Mouse (Mus musculus) adrenal gland (tissue): ENCODE results near the gene Alyref.

Experiments used
- intact Hi-C: fragments of 180-260 bp; cut with DNase I; formaldehyde crosslinking; loops from one replicate; pipeline ENCODE4 v1.15.1; 2025
- long read RNA-seq, 2 experiments: library from polyadenylated mRNA; unstranded; transcript quantifications; one replicate each; pipeline ENCODE4 v2.0.0; 2020; ENCODE audit warnings: borderline replicate concordance in 1 of 2; ENCODE audit not compliant: insufficient replicate concordance in 1 of 2

Alyref gene
- long read RNA-seq, experiment 1, partial matches to known transcripts = 1 of 2 reads
- long read RNA-seq, experiment 1, other reads (novel, unspliced or antisense) = 0 of 2 reads
- long read RNA-seq, experiment 2, transcript Alyref-201 (6 exons, 3,527 nt) = major isoform, 8 of 9 reads
- long read RNA-seq, experiment 2, partial matches to known transcripts = 1 of 9 reads
- long read RNA-seq, experiment 2, other reads (novel, unspliced or antisense) = 0 of 9 reads

DNA sequence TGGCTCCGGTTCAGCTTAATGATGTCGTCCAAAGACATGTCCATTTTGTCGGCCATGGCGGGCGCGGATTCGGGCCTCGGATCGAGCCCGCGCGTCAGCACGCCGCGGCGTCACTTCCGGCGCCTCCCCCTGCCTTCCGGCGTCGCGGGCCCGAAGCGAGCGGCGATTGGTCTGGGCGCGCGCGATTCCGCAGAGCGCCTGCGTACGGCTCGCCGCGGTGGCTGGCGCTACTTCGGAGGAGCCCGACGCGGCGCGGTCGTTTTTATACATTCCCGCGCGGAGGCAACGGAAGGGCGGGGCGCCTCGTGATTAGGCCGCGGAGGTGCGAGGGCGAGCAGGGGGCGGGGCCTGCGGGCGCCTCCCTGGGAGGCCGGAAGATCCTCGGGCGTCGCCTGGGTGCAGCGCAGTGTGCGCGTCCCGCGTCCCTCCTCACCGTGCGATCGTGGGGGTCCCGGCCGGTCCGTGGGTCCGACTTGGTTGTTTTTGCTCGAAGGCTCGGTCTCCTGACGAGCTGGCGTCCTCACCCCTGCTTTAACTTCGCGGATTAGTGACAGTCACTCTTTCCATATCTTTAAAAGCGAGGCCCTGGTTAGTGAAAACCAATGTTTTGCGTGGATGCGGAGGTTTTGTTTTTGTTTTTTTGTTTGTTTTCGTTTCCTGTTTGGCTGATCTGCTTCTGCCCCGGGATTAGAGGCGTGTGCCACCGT lies at the start of gene Alyref, which contains the start of gene Anapc11:
Alyref (minus strand) TSS at position 83 of the 707 bp plus-strand sequence.
Anapc11 (plus strand) TSS at position 139 of the 707 bp plus-strand sequence.
- intact Hi-C loops = no loop called here

DNA sequence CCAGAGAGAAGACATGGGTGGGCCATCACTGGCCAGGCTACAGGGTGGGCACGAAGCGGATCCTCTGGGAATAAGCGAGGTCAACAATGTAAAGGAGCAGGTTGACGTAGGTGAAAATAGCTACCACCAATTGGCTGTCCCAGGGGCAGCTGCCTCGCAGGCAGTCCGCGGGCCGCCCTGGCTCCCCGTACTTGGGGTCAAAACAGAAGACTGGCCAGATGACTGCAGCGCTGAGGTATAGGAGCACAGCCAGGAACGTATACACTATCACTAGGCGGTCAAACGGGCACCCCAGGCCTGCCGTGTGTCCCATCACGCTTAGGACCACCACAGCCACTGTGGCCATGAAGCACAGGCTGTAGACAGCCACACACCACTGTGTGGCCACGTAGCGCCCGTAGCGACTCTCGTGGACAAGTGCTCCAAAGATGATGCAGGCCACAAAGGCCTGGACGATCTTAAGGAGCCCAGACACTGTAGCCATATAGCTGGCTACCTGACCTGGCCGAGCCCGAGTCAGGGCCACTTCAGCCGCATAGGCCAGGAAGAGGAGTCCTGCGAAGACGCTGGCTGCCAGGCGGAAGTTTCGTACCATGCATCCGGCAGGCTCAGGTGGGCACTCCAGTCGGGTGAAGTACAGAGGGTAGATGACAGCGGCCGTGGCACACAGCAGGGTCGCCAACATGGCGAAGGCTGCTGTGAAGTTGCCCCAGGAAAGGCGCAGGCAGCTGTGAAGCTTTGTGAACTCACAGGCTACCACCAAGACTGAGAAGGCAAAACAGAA lies 49.1 kb upstream of the Alyref start:
- intact Hi-C loops = no loop called here

DNA sequence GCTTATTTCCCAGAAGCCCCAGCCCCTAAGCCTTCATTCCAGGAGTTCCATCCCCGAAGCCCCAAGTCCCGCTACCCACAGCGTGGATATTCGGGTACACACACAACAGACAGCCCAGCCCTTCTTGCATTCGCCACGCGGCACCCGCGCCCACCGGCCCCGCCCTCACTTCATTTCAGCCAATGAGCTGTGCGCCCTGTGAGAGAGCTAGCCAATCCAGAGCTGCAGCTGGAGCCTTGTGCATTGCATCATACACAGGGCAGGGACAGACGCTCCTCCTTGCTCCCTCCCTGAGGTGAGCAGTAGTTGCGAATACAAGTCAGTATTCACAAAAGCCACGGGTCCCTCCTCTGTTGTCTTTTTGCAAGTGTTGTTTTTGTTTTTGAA lies 45.4 kb upstream of the Alyref start, which contains the start of gene Pycr1:
Pycr1 (minus strand) TSS at position 169 of the 387 bp plus-strand sequence.
- intact Hi-C loops = no loop called here

DNA sequence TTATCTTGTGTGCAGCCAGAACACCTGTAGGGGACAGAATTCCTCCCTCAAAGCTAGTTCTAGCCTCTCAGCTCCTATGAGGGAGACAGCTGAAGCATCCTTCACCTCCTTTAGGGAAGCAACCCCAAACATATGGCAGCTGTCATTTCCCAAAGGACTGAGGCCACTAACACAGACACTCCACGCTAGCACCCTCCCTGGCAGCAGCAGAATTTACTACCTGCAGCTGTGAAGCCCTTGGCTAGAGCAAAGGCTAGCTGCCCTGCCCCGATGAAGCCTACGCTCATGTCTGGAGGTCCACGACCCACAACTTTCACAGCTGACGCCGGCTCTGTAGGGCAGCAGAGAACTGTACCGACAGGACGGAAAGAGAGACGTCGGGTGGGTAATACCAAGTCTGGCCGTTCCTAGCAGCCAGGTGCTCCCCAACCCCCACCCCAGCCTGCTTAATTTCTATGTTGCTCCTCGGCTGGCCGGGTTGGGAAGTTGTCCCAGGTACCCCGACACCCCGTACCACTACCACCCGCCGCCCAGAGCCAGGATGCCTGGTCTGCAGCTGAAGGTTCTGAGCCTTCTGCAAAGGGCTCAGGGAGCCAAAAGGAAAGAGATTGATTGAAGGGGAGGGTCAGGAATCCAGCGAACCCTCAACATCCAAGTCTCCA lies 44.9 kb upstream of the Alyref start:
- intact Hi-C loops = no loop called here

DNA sequence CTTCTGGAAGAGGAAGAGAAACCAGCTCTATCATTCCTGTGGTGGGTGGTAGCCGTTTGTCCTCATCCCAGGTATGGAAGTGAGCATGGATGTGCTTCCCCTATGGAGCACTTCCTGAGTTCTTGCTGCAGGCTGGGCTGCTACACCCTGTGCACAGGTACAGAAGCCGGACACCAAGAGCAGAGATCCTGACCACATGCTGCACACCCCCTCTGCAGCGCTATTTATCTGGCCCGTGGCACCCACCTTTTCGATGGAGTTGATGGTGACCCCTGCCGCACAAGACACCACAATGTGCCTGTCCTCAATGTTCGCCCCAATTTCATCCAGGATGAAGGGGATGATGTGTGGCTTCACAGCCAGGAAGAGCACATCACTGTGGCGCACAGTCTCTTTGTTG lies 43.7 kb upstream of the Alyref start:
- intact Hi-C loops = no loop called here

DNA sequence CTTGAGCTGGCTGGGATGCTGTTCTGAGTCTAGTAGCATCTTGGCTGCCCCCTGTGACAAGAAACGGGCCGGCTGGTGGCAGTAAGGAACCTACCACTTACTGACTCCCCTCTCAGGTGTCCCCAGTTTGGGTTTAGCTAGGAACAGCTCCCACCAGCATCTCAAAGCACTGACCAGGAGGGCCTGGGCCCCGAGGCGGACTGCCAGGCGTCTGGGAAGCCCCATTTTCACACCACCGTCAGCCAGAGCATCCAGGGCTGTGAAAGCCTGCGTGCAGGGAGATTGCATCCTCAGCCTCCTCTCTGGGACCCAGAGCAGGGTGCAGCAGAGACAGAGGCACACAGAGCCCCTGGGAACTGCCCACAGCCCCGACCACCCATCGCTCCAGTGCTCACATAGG lies 43.1 kb upstream of the Alyref start:
- intact Hi-C loops = no loop called here

DNA sequence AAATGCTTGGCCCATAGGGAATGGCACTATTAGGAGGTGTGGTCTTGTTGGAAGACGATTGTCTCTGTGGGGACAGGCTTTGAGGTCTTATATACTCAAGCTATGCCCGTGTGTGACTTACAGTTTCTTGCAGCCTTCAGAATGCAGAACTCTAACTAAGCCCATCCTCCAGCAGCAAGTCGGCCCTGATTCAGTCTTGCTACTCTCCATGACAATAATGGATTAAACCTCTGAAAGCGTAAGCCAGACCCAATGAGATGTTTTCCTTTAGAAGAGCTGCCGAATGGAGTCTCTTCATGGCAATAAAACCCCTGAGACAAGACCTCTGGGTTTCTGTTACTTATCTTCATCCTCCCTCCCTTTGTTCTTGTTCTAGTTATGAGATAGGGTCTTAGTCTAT lies 36.6 kb upstream of the Alyref start:
- intact Hi-C loops = no loop called here

DNA sequence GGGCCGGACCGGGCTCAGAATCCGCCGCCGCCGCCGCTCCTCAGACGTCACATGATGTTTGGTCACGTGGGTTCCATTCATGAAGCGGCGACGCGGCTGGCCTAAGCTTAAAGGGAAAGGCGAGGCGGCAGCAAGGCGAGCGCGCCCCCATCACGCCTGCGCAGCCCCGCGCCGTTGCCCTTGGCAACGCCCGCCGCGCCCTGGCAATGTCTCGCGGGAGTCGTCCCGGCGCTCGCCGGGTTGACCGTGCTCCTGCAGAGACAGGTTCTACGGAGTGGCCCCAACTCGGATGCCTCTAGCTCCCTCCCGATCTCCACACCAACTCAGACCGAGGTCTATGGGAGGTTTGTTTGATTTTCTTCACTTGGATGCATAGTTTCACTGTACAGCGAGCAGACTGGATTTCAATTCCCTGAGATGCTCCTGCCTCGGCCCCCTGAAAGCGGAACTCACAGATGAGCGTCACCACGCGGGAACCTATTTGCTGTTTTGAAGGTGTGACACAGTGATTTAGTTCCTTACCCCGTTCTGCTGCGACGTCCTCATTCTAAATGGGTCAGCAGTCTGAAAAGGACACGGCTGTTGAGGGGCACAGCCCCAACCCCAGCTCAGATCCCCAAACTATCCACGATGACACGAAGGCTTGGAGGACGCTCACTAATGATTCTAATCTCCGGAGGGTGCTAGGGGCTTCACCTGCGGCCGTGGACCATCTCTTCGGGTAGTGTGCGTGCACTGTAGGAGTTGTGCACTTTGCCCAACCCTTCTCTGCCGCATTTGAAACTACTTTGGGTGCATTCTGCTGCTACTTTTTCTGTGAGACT lies 35.6 kb upstream of the Alyref start, which contains the start of gene Mafg:
Mafg (minus strand) TSS at position 81 of the 824 bp plus-strand sequence.
- intact Hi-C loops = no loop called here

DNA sequence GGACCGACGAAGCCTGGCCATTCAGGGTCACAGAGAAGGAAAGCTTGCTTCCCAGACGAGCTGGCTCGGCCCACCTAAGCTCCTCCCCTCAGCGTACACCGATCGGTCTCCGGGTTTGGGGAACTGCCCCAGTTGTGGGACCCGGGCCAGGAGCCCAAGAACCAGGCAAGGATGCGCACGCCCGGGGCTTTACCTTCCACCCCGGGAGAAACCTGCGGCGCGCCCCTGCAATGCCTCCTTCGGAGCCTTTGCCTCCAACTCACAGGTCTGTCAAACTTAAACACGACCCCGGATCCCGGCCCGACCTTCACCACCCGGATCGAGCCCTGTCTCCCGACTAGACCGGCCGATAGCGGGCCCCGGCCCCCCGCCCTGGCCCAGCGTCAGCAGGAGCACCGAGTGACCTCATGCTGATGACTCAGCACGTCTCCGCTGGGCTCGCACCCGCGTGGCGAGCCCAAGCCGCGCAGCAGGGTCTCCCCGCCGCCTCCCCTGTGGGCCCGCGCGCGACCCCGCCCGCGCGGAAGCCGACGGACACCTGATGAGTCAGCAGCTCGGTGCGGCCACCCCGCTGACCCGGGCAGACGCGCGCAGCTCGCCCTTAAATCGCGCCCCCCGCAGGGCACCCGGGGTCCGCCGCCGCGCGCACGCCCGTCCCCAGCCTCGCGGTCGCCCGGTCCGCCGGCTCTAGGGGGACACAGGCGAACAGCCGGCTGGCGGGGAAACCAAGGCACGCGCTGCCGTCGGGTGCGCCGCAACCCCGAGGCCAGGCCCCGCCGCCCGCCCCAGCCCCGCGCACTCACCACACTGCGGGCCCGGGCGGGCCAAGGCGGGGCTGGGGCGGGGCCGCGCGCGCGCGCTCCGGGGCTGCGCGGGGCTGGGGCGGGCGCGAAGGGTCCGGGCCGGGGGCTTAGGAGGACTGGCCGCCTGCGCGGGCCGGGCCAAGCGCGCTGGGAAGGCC lies 34.7 kb upstream of the Alyref start:
- intact Hi-C loops = no loop called here

DNA sequence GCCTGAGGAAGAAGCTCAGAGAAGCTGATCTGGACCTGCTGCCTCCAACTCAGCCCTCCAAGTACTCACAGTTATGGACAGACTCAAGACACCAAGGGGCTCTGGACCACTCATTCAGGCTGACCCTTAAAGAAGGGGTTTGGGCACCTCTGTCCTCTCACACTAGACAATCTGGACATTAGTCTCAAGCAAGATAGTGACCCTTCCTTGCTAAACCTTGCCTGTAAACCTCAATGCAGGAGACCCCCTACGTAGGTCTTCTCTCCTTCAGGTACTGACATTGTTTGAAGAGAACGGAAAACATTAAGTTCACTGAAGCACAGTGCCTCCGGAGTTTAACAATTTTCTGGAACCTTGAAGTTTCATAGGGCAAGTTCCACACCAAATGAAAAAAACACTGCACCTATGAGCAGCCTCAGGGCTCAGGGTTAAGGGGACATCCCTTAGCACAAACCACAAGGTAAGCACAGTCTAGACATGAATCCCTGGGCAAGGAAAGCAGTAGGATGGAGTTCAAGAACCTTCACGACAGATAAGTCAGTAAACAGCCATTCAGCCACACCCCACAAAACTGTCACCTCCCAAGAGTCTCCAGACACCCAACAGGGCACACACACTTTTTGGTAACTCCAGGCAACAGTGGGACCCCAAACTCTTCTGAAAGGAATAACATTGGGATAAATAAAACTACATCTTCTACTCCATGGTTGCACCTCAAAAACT lies 33.7 kb upstream of the Alyref start:
- intact Hi-C loops = no loop called here

DNA sequence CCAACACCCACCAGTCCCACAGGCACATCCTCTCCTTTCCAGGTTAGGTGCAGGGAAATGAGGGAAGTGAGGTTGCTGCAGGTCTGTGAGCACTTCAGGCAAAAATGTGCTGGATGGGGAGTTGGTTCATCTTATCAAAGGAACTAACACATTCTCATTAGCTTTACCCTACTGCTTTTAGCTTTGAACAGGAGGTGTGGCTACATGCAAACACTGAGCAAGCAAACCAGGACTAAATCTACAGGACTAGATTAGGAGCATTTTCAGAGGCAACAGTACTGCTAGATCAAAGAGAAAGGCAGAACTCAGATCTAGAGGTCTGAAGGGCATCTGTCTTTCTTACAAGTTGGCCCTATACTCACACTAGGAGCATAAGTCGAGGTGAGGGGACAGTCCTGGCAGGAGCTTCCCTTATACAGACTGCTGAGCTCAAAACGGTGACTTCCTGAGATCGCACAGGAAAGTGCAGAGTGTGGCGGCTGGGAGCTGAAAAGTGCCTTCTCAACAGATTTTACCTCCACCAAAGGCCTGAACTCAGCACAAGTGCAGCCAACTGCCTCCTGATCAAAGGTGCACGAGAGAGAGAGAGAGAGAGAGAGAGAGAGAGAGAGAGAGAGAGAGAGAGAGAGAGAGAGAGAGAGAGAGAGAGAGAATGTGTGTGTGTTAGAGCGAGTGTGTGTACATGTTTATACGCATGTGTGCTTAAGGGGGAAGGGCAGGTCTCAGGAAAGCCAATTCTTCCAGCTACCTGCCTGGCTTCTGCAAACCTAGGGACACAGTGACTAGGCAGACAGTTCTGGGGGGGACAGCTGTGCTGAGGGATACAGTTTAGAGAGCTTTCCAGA lies 32.9 kb upstream of the Alyref start:
- intact Hi-C loops = no loop called here

DNA sequence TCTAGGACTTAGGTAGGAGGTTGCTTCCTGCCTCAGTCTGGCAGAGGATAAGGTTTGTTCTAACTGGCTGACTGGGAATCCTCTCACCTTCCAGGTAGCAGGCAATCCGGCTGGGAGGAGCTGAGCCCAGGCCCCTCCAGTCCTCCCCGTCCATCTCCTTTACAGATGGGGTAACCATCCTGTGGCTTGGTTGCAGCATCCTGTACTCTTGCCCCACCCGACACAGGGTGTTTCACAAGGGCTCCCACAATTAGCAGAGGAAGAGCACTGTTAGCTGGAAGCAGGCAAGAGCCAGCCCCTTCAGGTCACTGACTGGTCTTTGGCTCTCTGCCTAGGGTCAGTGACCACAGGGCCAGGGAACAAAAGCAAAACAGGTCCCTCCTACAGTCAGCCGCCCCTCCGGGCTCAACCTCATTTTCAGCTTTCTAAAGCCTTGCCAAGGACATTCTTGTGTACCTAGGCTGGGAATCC lies 32.3 kb upstream of the Alyref start:
- intact Hi-C loops = no loop called here

DNA sequence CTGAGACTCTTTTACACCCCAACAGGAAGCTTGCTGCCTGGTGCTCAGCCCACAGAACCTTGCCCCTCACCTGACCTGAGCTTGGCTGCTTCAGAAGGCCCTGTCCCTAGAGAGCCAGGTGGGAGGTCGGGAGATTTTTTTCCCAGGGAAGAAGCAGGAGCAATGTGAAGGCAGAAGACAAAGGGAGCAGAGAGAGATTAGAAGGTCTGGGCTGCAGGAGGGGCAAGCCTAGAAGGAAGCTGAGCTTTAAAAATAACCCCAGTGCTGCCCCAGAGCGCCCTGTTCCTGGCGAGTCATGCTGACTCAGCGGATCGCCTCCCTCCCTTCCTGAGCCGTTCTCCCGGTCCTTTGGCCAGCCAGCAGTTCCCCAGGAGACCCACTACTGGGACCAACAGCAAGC lies 31.7 kb upstream of the Alyref start:
- intact Hi-C loops = no loop called here

DNA sequence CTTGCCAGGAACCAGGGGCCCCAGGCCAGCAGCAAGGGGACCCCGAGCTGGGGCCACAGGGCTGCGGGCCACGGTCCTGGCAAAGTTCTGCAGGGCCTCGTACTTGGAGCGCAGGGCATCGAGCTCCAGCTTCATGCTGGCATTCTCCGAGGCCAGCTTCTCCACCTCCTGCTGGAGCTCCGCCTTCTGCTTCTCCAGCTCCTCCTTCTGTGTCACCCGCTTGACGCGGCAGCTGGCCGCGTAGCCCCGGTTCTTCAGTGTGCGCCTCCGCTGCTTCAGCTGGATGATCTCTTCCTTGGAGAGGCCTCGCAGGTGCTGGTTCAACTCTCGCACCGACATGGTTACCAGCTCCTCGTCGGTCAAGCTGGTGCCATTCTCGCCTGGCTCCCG lies 31.2 kb upstream of the Alyref start:
- intact Hi-C loops = no loop called here

DNA sequence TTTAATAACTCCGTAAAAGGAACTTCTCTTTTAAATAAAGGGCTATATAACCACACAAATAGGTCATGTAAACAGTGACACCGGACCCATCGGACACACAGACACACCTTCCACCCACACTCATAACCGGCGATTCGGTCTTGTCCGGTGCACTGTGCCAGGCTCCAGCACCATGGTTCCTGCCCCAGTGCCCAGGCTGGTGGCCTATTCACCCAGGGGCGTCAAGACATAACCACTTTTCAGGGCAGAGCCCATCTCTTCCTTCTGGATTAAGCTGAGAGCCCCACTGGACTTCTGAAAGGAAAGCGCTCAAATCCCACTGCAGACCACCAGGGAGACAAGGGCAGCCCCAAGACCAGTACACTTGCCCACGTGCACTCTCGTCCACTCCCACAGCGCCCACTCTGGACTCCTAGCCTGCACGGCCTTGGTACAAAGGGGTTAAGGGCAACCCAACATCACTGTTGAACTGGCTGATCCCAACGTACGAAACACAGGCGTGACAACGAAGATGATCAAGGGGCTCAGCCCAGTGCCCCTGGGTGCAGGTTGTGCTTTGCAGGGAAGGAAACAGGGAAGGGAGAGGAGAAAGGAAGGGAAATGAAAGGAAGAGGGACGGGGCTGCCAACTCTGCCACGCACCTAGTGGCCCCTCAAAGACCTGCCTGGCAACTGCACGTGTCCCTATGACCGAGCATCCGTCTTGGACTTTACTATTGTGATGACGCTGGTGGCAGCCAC lies 30.6 kb upstream of the Alyref start:
- intact Hi-C loops = no loop called here

DNA sequence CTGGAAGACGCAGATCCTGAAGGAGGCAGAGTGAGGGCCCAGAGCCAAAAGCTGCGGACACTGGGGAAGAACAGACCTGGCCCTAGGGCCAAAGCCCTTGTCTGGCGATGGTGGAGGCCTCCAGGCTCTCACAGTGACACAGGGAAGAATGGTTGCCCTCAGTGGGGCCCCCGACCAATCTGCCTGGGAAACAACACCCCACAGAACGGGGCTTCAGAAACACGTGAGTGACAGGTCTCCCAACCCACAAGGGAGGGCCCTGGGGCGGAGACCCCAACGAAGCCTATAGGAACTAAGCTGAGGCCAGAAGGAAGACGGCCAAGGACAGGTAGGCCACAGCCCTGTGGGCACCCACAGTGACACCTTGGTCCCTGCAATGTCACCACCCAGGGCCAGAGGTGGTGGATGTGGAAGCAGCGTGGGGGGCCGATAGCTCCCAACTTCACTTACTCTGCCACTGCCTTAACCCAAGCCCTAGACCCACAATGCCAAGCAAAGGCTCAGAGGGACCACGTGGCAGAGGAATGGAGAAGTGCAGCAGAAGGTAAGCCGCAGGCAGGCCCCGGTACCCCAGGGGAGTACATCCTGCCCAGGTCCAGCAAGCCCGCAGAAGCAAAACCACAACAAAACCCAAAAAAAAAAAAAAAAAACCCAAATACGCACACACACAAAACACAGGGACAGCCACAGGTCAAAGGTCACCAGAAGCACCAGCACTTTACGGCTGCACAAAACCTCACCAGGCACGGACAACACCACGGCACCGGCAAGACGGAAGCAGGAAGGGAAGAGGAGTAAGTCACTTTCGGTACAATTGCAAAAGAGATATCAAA lies 29.5 kb upstream of the Alyref start:
- intact Hi-C loops = no loop called here
